Mouse (Mus musculus): ENCODE measurements at regions not wholly inside any gene's neighbourhood (a gene's known extent, or its start where the extent isn't known, plus 50 kb on each side); places are given as distances from the start of the nearest gene placed in this dataset.
A peak's percentile ranks its signal among the peaks of the same experiment; 100 is the strongest.
"Not testable (repeated sequence)": the region's sequence is repeated elsewhere in the genome, so short reads cannot be mapped to it uniquely, and the experiment has no call there.

GRCm38 (mm10) chrX:31775937-31776336 is 59.0 kb upstream of the Btbd35f25 start:
- H3K4me3 ChIP-seq (ENCODE audit: low read depth, low read length); H3K9ac ChIP-seq (ENCODE audit: low read length); H3K4me1 ChIP-seq (replicated peaks; ENCODE audit: control insufficient read depth, insufficient read depth); H3K27ac ChIP-seq (replicated peaks); DNase-seq (ENCODE audit: low spot score); H3K4me2 ChIP-seq (replicated peaks; ENCODE audit: low read depth); H3K27me3 ChIP-seq (ENCODE audit: control insufficient read depth, insufficient read depth, low read length); H3K36me3 ChIP-seq (ENCODE audit: control insufficient read depth, insufficient read depth, low read length); ATAC-seq (ENCODE audit: low FRiP score, low TSS enrichment): not testable (repeated sequence)
- H3K9me3 ChIP-seq (ENCODE audit: control insufficient read depth, low read length): peaks cover 20% of the 10 kb centered on the region; the same call in 1 of the 2 replicates
- WGBS: 81% methylated on average over 8 of the region's 8 CpGs

DNA sequence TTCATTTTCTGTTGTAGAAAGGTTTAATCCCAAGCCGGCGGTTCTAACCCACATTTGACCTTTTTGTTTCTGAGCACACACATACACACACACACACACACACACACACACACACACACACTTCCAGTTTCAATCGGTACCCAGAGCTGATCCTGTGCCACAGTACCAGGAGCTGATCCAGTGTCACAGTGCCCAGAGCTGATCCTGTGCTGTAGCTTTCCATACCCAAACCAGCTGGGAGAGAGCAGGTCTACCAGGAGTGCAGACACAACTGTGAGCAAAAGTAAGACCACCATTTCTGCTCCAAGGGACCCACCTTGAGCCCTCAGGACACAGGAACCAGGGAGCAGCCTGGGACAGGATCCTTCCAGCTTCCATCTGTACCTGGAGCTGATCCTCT is 58.3 kb upstream of the Btbd35f25 start:
- peaks cover 20% of the 10 kb centered on the region; the same call in 1 of the 2 replicates for H3K9me3 ChIP-seq (ENCODE audit: control insufficient read depth, low read length)
- WGBS: 93% methylated on average over 3 of the region's 3 CpGs
- no peak overlapping the region for H3K4me2 ChIP-seq (replicated peaks; ENCODE audit: low read depth)
- no peak overlapping the region for H3K4me3 ChIP-seq (ENCODE audit: low read depth, low read length)
- TF ChIP-seq CTCF (IDR thresholded peaks at IDR 0.05; ENCODE audit: low read depth) (no peak), EP300 (optimal IDR thresholded peaks at IDR 0.05) (no peak)
- H3K4me1 ChIP-seq (replicated peaks; ENCODE audit: control insufficient read depth, insufficient read depth): no peaks in the 10 kb centered on the region
- H3K27me3 ChIP-seq (ENCODE audit: control insufficient read depth, insufficient read depth, low read length): no peaks in the 10 kb centered on the region
- DNase-seq (ENCODE audit: low spot score) (no peak), ATAC-seq (ENCODE audit: low FRiP score, low TSS enrichment) (peak; percentile 53; the same call in 1 of the 2 replicates)
- H3K36me3 ChIP-seq (ENCODE audit: control insufficient read depth, insufficient read depth, low read length): no peaks in the 10 kb centered on the region
- H3K27ac ChIP-seq (replicated peaks): no peak overlapping the region
- H3K9ac ChIP-seq (ENCODE audit: low read length): no peak overlapping the region
